Mouse (Mus musculus): ENCODE results near the gene Fndc9.
A peak's percentile ranks its signal among the peaks of the same experiment; 100 is the strongest.

The Fndc9 gene

DNA sequence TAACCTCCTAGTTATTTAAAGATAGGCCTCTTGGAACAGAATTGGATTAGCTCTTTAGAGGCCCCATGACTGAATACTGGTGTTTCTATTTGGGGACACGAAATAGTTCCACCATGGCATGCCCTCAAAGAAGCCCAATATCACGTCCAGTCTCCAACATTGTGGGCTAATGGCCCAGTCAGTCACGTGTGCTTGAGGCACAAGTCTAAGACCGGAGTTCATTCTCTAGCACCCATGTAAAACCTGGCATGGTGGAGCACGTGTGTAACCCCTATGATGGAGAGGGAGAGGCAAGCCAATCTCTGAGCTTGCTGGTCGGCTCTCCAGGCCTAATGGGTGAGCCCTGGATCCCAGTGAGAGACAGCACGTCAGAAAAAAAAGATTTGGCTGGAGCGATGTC lies 40.8 kb downstream of the Fndc9 start:
- DNase-seq (ENCODE audit: low read depth): no peak

DNA sequence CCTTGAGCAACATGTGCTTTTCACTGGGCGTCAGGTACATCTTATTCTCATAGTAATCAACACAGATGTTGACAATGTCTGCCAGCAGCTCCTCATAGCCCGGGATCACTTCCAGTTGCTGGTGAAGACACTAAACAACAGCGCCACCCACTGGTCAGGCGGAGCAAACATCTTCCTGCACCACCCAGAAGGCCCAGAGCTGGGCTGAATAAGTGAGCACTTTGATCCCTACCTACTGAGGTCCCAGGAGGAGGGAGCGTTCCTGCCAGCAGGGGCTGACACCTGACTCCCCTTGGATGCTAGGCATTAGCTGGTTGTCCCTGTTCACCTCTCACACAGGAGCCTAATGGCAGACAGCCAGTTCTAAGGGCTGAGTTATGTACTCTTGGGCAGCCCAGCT lies 41.4 kb downstream of the Fndc9 start:
- DNase-seq (ENCODE audit: low read depth): peak; percentile 75

DNA sequence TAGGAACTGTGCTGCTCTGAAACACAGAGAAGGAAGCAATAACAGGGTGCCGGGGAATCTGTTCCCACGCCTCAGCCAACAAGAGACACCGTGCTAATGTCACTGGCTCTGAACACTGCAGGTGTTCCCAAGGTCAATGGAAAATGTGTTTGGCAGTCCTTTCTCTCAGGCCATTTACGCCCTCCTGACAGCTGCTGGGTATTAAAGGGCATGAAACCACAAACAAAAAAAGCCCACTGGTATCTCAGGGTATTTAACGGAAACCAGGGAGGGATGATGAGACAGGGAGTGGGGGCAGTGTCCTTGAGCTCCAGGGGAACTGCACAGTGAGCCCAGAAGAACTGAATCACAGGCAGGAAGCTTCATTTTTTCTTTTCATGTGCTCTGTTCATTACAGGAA lies 42.8 kb downstream of the Fndc9 start:
- DNase-seq (ENCODE audit: low read depth): no peak

DNA sequence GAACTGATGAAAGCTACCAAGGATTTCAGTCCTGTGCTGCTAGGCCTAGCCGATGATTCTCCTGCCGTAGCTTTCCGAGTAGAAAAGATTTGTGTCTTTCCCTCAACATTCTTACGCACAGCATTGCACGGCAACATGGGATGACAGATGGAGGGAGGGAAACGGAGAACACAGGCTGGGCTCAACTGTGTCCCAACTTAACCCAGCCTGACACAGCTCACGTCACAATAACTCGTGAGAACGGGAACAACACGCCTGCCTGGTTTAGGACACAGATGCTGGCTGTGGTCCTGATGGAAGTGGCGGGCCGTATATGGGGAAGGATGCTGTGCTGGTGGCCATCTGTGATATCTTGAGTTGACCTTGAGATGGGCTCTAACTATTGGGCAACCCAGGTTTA lies 43.4 kb downstream of the Fndc9 start:
- DNase-seq (ENCODE audit: low read depth): no peak

DNA sequence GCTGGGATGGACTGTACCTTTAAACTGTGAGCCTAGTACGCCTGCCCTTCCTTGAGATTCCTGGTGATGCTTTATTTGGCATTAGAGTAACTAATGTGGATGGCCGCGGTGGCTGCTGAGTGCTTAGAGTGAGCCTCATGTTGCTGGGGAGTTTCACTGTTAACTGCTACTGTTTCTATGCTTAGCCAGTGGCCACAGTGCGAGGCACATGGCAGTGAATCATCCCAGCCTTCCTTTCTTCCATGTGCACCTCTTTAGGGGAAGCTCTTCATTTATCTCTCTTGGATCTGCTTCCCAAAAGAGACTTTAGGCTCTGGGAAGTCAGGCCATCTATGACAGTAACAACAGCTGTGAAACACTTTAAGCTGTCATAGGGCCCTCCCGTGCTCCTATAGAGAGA lies 47.3 kb downstream of the Fndc9 start:
- DNase-seq (ENCODE audit: low read depth): no peak

DNA sequence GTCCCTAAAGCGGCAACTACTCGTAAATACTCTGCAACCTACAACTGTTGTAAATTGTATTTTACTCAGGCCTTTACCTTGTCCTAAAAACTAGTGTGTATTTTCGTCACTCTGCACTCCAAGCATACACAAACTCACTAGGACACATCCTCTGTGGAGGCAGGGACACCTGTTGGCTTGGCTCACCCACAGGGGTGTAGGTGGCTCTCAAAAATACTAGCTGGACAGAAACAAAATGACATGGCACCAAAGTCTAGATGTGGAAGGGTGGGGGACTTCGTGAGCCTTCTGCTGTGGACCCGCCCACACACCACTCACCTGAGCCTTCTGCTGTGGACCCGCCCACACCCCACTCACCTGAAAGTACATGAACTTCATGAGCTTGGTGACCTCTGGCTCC lies 48.5 kb downstream of the Fndc9 start:
- no peak for DNase-seq (ENCODE audit: low read depth)

DNA sequence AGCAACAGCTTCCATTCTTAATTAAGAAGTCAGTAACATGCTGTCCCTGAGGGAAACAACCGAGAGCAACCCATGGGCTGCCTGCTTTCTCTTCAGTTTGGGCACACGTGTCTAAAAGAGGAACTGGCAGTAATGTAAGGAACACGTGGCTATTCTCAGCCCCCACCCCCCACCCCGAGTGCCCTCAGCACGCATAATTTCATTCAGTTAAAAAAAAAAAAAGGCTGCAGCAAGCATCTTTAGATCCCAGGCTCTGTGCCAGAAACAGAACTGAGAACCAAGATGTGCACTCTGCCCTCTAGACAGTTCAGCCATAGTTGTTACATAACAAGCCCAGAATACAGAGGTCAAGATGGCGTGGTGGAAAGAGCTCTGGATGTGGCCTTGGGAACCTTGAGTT lies 51.5 kb downstream of the Fndc9 start:
- DNase-seq (ENCODE audit: low read depth): no peak

DNA sequence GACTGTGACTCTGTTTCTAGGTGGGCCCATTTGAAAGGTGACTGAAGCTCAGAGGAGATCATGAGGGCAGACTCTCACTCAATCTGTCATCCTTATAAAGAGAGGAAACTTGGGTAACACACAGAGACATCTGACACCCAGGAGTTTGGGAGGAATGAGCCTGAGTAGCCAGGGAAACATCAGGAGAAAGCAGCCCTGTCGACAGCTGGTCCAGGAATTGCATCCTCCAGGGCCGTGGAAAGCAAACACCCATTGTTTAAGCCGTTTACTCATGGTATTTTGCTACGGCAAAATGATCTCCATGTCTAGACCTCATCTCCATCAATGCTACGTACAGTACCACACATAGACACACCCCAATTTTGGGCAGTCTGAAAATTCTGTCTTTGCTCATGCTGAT lies 52.8 kb downstream of the Fndc9 start:
- no peak for DNase-seq (ENCODE audit: low read depth)

DNA sequence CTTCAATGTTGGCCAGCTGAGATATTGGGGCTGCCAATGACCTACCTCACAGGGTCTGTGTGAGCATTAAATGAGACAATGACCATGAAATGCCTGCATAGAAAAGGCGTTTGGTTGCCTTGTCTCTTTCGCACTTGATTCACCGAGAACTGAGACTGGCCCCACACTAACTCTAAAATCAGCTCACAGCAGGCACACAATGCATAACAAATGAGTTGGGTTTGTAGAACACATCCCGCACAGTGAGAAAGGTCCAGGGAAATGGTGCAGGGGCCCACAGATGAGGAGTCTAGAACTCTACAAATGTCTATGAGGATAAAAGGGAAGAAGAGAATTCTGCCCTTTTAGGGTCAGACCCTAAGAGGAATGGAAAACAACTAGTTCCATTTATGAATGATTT lies 53.7 kb downstream of the Fndc9 start:
- DNase-seq (ENCODE audit: low read depth): no peak

Data from naive thymus-derived CD4-positive, alpha-beta T cell, adult 2 months (primary cell).